12 mouse cellular contexts compared by ENCODE assay signal in genomic region chr11:71230684-71231480, GRCm38 (mm10). TPM values are rescaled to one million over a fixed set of nuclear protein-coding genes. Genes with fewer than 3 reads are reported as not detected.
DNase-seq lines count a peak whose midpoint lies in the region; ATAC-seq and TF ChIP-seq lines count a peak whose summit lies in the region.
"Had no signal": no experiment of that assay in that cellular context is flagged by ENCODE, and none has a peak within 500 bp of the region (broad histone marks: within the 10 kb centered on the region; RNA-seq: fewer than 3 reads in every experiment).

Gene Nlrp1b (minus strand): TSS chr11:71230733.

- no peaks in the 10 kb centered on the region for H3K9me3 ChIP-seq in hindbrain, embryonic 16.5 days (ENCODE audit: control insufficient read depth, low read length)

- no peak for TF ChIP-seq POLR2A in cortical plate, adult 2 months (IDR thresholded peaks at IDR 0.05; ENCODE audit: extremely low read depth, insufficient read depth, low read length)

- no peaks in the 10 kb centered on the region for H3K36me3 ChIP-seq in hindbrain, embryonic 16.5 days (ENCODE audit: control insufficient read depth, insufficient read depth, low read length)

- WGBS in hindbrain, embryonic 16.5 days: 71% methylated on average over 2 of the region's 2 CpGs

- ATAC-seq in megakaryocyte progenitor cell, adult 5-6 weeks (replicated peaks; ENCODE audit: poor library complexity): peak; percentile 99
- ATAC-seq in hindbrain, embryonic 16.5 days: no peak
- ATAC-seq: midbrain, embryonic 16.5 days had no signal

- peak; percentile 4 for DNase-seq in embryo, embryonic 10 days (ENCODE audit: low spot score)
- no peak for DNase-seq in embryo, embryonic 9.5 days (ENCODE audit: extremely low spot score)
- DNase-seq in layer of hippocampus, adult 9-11 months: peak; percentile 61
- DNase-seq in layer of hippocampus, postnatal 36 days: no peak
- DNase-seq in urinary bladder, postnatal 25 days (ENCODE audit: low spot score): no peak
- DNase-seq: gastrocnemius, postnatal 36 days had no signal

- H3K27me3 ChIP-seq in hindbrain, embryonic 16.5 days (replicated peaks; ENCODE audit: control insufficient read depth, insufficient read depth, low read length): no peaks in the 10 kb centered on the region

- H3K4me1 ChIP-seq in cortical plate, adult 2 months (ENCODE audit: control insufficient read depth, insufficient read depth, low read length): no peaks in the 10 kb centered on the region
- H3K4me1 ChIP-seq in hindbrain, embryonic 16.5 days (ENCODE audit: control insufficient read depth, insufficient read depth, low read depth, low read length): no peaks in the 10 kb centered on the region

- no peak within 1 kb of the TSS for H3K9ac ChIP-seq in hindbrain, embryonic 16.5 days (ENCODE audit: low read depth, low read length)

- H3K4me2 ChIP-seq in hindbrain, embryonic 16.5 days (ENCODE audit: low read length): no peak within 1 kb of the TSS

- no peak for TF ChIP-seq CTCF in cortical plate, adult 2 months (IDR thresholded peaks at IDR 0.05; ENCODE audit: extremely low read depth, insufficient read depth, low read length)

- no peak within 1 kb of the TSS for H3K4me3 ChIP-seq in cortical plate, adult 2 months (ENCODE audit: insufficient read depth, low read length)
- no peak within 1 kb of the TSS for H3K4me3 ChIP-seq in hindbrain, embryonic 16.5 days (ENCODE audit: low read length)

- peak within 1 kb of the TSS; percentile 9; the same call in 1 of the 2 replicates for H3K27ac ChIP-seq in cortical plate, adult 2 months (ENCODE audit: insufficient read depth, low read length)
- no peak within 1 kb of the TSS for H3K27ac ChIP-seq in hindbrain, embryonic 16.5 days (ENCODE audit: low read depth, low read length)

RNA-seq across cellular contexts. Expression of gene Nlrp1b, which starts in this region (rescaled TPM):
- total RNA-seq in layer of hippocampus, postnatal 36 days (2021): under 1 TPM; 0.18 to 0.22 TPM
- 0.49 and 0.52 TPM in 2 replicates for polyA plus RNA-seq in cortical plate, adult 2 months (2012; rRNA removed)
- 0.35 and 0.68 TPM in 2 replicates for total RNA-seq in megakaryocyte progenitor cell, adult 5-6 weeks (2015)
- 0.25 and 0.30 TPM in 2 replicates for total RNA-seq in megakaryocyte progenitor cell, adult 5-6 weeks (2017)
- polyA plus RNA-seq in hindbrain, embryonic 16.5 days (2015; fragmentation: Nextera tagmentation; extraction: Ambion mirVana): not detected in 2 replicates
- polyA plus RNA-seq: intestine, embryonic 14.5 days; limb, embryonic 11.5 days; midbrain, embryonic 16.5 days had no signal

Comparison
In these comparisons a context has a peak if more than half of its experiments do, and no peak if none do; other contexts are left out.
1. DNase-seq: peak in embryo, embryonic 10 days (single experiment) and layer of hippocampus, adult 9-11 months (single experiment); none in embryo, embryonic 9.5 days (single experiment), layer of hippocampus, postnatal 36 days (0 of 2) and urinary bladder, postnatal 25 days (single experiment).
2. Peak in ATAC-seq in megakaryocyte progenitor cell, adult 5-6 weeks; RNA of the gene not detected or under 1 TPM.